Mouse (Mus musculus): Measurements from ENCODE around the gene Iqcf4.
"Not testable (repeated sequence)": the region's sequence is repeated elsewhere in the genome, so short reads cannot be mapped to it uniquely, and the experiment has no call there.

DNA sequence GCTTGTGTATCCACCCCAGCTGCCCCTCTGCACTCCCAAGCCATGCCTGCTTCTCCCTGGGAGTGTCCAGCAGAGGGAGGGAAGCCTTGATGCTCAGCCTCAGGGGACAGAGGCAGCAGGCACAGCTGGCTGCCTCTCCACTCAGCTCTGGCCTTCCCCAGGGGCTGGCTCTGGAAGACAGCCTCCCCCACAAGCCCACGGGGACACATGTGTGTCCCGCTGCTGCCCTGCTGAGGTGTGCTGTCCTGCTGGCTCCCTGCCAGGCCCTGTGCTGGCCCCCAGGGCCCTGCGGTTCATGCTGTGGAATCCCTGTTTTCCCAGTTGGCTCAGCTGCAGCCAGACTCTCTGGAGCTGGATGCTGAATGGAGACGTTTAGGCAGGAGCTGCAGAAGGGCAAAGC is 24.6 kb upstream of the Iqcf4 start:
- not testable (repeated sequence) for TF ChIP-seq ZC3H11A (IDR thresholded peaks at IDR 0.05; ENCODE audit: low read depth, low read length); MAZ (IDR thresholded peaks at IDR 0.05; ENCODE audit: low read depth, low read length); IRF4 (IDR thresholded peaks at IDR 0.05; ENCODE audit: low read depth, low read length); EP300 (IDR thresholded peaks at IDR 0.05; ENCODE audit: low read length); CTCF (conservative IDR thresholded peaks at IDR 0.05 in 1 of 2, IDR thresholded peaks at IDR 0.05 in 1 of 2; ENCODE audit: low read depth in 2 of 2, low read length in 2 of 2); MAFK (IDR thresholded peaks at IDR 0.05; ENCODE audit: insufficient replicate concordance, low read length); POLR2A (IDR thresholded peaks at IDR 0.05; ENCODE audit: low read depth, low read length); NELFE (IDR thresholded peaks at IDR 0.05; ENCODE audit: low read depth, low read length); RCOR1 (conservative IDR thresholded peaks at IDR 0.05; ENCODE audit: low read depth, low read length)
